Mouse (Mus musculus): ENCODE measurements around the gene Slc6a20b.
A peak's percentile ranks its signal among the peaks of the same experiment; 100 is the strongest.
"Not testable (repeated sequence)": the region's sequence is repeated elsewhere in the genome, so short reads cannot be mapped to it uniquely, and the experiment has no call there.

Slc6a20b gene

DNA sequence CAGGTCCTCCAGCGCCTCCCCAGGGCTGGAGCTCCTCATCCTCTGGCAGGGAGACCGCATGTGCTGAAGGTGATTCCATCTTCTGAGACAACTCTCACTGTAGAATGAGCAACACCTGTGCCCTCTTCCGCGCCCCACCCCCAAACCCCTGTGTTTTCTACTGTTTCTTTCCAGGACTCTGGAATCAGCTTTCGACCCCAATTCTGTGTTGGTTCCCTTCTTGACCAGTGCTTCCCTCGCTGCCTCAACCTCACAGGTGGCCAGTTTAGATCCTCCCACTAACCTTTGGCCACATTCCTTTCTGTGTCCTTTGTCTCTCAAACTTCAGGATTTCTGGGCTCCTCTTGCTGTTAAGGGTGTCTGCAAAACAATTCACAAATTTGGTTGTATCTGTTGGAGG, at the start of gene Slc6a20b:
Gene Slc6a20b (minus strand): TSS at position 285 of the 400 bp plus-strand sequence.
- no peak for DNase-seq (ENCODE audit: low read depth, low spot score)

DNA sequence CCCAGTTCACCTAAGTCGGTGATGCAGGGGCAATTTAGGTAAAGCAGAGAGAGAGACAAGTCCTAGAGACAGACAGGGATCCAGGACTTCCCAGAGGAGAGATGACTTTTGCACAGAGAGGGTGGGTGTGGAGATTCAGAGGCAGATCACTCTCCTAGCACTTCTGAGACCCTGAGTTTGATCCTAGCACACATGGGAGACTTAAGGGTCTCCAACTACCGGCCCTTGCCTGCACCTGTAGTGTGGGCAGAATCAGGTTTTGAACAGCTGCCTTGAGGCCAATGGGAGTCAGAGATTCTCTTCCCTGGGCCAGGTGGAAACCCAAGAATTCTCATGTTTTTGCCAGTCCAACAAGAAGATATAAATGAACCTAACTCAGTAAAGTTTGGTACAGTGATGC, 46.8 kb upstream of the Slc6a20b start:
- DNase-seq (ENCODE audit: low read depth, low spot score): peak; percentile 6

DNA sequence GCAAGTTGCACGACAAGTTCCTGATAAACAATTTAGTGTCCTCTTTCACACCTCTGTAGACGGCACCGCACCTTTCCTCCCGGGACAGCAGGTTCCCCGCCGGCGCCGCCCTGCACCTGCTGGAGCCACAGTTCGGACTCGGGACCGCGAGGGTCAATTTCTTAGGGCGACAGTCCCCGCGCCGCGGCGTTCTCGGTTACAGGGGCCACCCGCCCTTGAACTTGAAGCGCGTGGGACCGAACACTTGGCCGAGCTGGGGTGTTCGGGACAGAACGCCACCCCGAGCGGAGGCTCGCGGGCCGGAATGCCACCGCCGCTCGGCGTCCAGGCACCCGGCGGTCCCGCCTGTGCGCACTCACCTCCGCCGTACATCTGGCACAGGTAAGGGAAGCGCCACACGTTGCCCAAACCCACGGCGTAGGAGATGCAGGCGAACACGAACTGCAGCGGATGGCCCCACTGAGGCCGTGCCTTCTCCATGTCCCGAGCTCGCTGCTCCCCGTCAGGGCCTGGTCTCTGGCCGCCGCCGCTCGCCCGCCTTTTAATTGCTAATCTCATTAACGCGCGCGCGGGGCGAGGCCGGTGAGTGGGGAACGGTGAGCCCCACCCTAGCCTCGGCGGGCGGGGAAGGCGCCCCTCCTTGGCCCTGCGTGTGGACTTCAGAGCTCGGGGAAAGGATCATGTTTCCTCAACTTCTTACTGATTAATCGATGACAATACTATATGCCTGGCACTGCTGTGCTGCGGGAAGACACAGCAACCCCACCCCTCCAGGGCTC, 46.2 kb upstream of the Slc6a20b start, which contains the start of the genes Ccr9 and Slc6a20a:
Gene Ccr9 (plus strand): TSS at position 113 of the 779 bp plus-strand sequence.
Gene Slc6a20a (minus strand): TSS at position 559 of the 779 bp plus-strand sequence.
- peak; percentile 18 for DNase-seq (ENCODE audit: low read depth, low spot score)

DNA sequence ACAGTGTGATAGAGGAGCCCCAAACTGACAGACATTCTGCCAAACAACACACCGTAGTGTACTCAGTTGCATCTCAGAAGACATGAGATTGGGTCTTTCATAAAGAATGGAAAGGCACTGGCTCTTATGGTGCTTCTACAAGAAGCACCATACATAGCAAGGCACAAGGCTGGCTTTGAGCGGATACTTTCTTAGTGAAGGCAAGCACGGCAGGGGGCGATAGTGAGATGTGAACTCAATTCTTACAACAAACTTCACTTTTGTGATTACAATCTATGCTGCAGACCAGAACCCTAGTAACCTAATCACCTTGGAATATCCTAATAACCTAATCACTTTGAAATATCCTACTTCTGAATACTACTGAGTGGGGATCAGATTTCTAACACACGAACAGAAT, 33.3 kb upstream of the Slc6a20b start:
- DNase-seq (ENCODE audit: low read depth, low spot score): no peak

DNA sequence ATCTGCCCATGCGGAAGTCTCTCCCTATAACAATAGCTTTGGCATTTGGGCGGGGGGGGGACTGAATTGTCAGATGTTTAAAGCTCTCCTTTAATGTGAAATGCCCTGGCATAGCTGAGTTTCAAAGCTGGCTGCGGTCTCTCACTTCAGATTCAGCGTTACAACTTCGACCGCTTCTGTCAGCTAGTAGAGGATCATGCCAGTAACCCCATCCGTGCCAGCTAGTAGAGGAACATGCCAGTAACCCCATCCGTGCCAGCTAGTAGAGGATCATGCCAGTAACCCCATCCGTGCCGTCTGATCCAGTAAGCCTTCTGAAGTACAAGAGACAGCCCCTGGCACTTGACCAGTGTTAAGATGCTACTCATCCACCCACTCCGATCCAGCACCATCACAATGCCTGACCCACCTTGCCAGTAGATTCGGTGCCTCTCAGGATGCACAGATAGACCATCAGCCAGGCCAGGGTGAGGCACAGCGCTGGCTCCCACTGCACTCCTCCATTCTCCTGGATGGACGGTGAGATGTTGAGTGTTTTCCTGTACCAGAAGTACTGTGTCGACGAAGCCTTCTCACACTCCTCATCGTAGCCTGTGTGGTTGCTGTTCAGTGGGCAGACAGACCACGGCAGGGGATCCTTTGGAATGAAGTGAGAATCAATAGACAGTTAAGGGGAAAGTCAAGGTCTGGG, 27.8 kb upstream of the Slc6a20b start:
- not testable (repeated sequence) for DNase-seq (ENCODE audit: low read depth, low spot score)

DNA sequence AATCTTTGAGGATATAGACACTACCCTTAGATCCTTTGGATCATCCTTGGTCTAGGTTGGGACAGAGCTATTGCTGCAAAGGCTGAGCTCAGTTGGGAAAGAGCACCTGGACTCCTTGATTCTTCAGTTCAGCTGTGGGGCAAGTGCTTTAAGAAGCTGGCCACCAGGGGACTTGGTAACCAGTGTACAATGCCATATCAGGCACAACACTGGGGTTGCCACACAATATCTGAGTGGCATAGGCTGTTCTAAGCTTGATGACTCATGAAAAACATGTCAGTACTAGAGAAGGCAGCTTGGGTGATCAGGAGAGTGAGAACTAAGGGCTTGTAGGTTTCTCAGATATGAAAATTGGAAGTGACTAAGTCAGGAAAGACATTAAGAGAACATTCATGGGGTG, 26.6 kb upstream of the Slc6a20b start:
- no peak for DNase-seq (ENCODE audit: low read depth, low spot score)

DNA sequence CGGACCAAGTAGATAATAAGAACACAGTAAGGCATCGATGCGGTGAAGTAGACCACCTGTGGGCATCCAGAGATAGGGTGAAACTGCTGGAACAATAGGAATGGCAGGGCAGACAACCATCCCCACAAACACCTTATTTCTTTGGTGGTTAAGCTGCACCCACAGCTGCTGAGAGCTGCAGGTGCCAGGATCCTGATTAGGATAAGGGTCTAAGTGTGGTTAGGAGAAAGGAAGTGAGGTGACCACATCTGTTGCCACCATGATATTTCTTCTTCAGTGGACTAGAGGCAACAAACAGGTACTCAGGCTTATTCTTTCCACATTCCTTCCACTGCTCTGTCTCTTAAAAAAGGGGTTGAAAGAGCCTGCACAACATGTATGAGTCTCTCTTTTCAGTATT, 25.1 kb upstream of the Slc6a20b start:
- DNase-seq (ENCODE audit: low read depth, low spot score): no peak

DNA sequence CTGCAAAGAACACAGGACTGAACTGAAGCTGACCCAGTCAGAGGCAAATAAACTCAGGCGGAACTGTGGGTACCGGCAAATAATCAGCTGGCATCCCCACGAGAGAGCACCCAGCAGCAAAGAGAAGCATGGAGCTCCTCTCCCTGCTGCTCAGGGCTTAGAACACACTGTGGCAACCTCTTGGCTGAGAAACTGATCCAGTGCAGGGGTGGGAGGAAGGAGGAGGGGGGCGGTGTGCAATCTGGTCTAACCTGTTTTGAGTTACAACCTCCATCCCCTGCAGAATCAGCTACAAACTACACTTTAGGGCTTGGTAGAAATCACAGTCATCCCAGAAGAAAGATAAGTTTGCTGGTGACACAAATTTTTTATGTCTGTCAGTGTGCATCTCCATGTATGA, 19.0 kb upstream of the Slc6a20b start:
- no peak for DNase-seq (ENCODE audit: low read depth, low spot score)

DNA sequence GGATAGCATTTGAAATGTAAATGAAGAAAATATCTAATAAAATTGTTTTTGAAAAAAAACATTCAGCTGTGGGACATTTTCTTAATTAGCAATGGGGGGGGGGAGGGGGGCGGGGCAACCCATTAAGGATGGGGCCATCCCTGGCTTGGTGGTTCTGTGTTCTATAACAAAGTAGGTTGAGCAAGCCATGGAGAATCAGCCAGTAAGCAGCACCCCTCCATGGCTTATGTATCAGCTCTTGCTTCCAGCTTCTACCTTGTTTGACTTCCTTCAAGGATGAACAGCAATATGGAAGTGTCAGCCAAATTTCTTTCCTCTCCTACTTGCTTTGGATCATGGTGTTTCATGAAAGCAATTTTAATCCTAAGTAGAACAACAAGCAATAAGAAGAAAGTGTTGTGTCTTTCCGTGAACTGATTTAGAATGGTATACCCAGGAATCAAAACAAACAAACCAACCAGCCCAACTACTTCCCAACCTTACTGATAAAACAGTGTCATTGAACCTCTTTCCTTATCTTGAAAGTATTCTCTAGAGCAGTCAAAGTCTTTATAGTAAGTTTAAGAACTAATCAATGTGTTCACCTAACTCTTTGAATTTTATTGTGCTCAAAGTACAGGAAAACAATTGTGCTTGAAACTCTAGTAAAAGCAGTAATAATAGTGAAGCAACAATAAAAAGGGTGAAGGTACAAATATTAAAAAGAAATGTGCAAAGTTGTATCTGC, 17.6 kb upstream of the Slc6a20b start:
- DNase-seq (ENCODE audit: low read depth, low spot score): no peak

DNA sequence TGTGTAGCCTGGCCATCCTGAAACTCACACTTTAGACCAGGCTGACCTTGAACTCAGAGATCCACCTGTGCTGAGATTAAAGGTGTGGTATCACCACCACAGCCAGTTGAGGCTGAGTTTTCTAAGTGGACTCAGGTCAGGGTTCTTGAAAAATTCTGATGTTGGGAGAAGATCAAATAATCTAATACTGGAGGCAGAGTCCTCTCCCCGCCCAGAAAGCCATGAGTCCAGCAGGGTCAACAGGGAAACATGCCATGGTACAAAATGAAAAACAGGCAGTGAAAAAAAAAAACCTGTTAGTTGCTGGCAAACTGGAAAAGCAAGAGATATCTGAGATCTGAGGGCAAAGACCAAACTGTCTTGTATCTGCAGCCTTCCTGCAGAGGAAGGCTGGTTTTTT, 7.7 kb upstream of the Slc6a20b start:
- DNase-seq (ENCODE audit: low read depth, low spot score): no peak

DNA sequence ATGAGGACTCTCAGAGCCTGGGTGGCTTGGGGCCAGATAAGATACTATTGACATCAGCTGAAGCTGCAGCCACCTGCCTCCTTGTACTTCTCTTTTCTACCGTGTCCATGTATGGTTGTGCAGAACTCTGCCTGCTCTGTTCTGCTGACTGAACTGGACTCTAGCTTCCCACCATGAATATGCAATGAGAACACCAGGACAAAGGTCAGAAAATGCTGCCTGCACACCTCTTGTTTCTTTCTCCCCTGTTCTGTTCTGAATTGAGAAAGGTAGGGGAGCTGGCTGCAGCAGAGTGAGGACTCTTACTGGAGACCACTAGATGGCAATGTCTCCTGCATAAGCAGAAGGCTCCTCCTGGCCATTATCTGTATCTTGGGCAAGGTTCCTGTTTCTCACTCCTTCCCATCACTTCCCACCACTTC, 6.3 kb upstream of the Slc6a20b start:
- peak; percentile 47 for DNase-seq (ENCODE audit: low read depth, low spot score)

DNA sequence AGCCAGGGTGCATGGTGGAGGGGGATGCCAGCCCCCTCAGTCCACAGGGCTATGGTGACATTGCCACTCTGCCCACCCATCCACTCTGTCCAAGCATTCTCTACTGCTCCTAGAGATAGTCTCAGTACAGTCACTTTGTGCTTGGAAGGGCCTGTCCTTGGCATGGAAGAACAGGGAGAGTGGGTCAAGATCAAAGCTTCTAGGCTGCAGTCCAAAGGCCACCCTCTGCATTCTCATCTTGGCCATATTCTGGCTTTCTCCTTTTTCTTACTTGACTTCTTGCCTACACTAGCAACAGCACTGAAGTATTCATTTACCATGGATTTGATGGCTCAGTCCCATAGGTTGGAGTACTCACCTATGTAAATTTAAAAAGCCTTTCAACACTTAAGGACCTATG, 5.9 kb upstream of the Slc6a20b start:
- no peak for DNase-seq (ENCODE audit: low read depth, low spot score)

DNA sequence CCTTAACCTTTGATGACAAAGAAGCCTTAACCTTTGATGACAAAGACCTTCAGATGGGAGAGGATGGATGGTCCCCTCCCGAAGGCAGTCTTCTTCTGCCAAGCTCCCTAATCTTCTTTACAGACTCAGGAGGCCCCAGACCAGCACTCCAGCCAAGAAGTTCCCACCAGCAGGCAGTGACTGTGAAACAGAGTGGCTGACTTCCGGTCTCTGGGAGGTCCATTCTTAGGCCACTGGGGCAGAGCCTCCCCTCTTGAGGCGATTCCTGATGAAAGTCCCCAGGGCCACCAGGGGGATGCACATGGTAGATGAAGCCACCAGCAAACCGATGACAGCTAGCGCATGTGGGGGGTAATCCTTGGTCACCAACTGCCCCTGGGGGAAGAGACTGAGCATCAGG, 4.4 kb upstream of the Slc6a20b start:
- no peak for DNase-seq (ENCODE audit: low read depth, low spot score)

DNA sequence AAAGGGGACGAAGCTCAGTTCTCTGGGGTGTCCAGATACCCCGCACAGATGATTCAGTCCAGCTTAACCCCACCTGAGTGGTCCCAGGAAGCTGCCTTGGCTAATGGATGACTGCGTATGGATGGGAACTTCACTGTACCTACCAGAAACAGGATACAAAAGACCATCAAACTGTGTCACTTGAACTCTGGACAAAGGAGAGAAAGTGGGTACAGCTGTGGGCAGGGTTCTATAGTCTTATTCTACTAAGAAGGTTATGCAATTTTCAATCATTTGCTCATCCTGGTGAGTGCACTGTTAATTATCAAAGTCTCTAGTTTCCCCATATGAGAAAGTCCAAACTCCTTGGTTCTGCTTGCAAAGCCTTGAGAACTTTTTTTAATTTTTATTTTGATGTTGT, 628 bp upstream of the Slc6a20b start:
- DNase-seq (ENCODE audit: low read depth, low spot score): no peak

DNA sequence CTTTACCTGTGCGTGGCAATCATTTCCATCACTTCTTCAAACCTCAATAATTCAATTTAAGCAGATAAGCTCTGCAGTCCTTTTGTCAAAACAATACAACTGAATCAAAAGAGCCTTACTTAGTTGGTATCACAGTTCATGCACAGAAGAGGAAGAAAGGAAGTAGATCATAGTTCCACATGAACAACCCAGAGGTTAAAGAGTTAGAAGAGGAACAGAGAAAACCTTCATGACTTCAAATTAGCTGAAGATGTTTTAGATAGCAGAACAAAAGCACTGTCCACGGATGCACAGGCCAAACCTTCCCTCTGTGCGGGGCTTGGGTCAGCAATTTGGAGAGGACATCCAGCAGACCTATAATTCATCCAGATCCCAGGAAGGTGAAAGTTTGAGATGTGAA, 699 bp downstream of the Slc6a20b start:
- DNase-seq (ENCODE audit: low read depth, low spot score): no peak

DNA sequence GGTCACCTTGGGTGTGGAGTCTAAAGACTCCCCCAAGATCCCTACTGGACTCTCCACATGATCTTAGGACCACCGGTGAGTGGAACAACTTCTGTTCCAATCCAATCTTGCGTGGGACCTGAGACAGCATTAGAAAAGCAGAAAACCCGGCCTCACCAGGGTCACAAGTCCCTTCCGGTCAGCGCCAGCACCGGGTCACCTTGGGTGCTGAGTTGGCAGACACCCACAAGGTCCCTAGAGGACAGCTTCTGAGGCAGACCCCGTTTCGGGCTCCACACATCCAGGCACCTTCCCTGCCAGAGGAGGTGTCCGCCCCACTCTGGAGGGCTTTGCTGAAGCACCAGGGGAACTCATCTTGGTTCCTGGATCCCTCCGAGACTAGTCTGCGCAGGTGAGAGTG, 6.5 kb downstream of the Slc6a20b start:
- DNase-seq (ENCODE audit: low read depth, low spot score): no peak

DNA sequence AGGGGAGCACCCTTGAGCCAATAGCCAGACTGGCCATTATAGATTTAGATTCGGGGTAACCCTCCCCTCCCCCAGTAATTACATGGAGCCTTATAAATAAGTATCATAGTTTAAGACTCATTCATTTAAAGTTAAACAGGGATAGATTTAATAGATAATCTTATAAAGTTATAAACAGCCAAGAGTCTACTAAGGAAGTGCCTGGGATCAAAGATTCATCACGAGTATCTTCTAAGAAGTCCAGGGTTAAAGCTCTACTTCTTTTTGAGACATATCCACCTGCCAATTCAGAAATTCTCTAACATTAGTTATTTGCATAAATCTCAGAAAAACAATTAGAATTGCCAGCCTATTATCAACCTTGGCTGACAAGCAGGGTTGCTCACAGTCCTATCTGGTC, 7.6 kb downstream of the Slc6a20b start:
- DNase-seq (ENCODE audit: low read depth, low spot score): no peak

DNA sequence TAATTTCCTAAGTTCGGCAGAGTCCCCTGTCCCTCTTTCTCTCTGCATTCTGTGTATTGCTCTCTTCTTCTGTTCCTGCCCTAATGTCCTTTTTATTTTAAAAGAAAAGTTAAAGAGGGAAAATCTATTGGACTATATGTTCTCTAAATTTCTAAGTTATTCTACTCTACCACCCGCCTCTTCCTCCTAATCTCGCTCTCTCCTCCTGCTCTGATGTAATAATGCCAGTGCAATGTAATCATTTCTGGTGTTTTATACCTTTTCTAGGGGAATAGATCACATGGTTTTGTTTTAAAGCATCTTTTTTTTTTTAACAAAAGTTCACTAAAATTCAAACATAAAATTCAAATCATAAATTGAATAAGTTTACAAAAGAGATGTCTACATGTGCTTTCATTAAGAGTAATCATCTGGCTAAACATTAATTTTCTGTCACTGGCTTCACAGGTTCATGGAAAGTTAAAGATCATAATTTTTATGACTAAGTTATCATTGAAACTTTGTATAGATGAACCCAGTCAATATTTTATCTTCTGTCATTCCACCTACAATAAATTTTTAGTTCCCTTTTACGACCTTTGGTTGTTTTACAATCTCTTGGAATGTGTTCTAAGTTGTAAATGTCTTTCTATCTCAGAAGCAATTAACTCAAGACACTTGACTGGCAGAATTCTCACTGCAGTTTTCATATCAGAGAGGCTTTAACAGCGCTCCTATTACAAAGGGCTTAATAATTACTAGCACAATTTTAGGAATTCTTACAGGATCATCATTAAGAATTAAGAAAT, 11.9 kb downstream of the Slc6a20b start:
- DNase-seq (ENCODE audit: low read depth, low spot score): no peak

DNA sequence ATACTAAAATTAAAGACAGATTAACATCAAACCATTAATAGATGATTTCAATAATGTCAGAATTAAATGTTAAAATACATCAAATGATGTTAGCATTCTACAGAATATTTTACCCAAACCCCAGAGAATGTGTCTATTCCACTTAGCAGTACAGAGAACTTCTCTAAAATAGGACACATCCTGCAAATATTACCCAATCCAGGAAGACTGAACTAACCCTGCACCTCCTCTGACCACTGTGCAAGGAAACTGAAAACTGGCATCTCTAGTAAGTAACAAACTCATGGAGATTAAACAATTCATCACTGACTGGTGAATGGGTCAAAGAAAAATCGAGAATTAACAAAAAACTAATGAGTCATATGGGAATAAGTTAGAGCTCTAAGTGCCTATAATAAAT, 30.8 kb downstream of the Slc6a20b start:
- no peak for DNase-seq (ENCODE audit: low read depth, low spot score)

DNA sequence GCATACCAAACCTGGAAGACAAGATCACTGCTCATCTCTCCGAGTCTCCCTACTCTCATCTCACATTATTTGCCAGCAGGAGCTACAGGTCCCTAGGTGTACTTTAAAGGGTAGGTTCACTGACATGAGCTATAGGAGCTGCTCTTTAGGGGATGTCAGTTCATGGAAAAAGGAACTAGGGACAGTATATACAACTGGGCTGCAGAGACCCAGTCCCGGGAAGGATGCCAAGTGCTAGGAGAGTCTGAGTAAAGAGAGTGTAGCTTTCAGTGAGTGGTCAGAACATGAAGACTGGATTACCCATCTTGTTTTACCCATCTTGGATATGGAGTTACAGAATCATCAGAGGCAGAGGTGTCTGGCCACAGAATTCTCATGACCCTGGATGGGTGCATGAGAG, 35.0 kb downstream of the Slc6a20b start:
- no peak for DNase-seq (ENCODE audit: low read depth, low spot score)

DNA sequence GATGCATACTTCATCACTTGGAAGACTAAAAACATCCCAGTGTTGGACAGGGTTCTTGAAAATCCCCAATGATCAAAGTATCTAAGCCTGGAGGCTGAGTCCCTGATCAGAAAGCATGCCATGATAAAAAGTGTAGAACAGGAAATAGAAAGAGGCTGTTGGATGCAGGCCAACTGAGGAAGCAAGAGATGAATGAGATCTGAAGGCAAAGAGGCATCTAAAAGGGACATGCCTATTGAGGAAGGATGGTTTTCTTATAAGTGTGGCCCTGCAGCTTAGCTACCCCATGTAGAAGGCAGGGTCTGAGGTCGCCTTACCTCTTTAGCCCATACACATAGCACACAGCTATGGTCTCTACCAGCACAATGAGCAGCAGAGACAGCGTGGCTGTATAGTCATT, 35.5 kb downstream of the Slc6a20b start:
- DNase-seq (ENCODE audit: low read depth, low spot score): no peak

DNA sequence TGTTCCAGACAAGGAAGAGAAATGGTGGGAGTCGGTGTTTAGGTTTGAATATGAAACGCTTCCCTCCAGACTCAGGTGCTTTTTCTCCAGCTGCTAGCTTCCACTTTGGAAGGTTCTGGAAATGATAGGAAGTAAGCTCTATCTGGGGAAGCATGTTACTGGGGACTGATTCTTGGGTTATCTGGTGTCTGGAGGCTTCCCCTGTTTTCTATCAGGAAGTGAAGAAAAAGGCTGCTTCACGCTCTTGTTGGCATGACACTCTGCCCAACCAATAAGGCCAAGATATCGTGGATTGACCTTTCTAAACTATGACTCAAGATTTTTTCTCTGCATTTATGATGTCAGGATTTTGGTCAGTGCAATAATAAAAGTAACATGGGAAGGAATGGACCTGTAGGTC, 37.2 kb downstream of the Slc6a20b start:
- DNase-seq (ENCODE audit: low read depth, low spot score): no peak
